Mouse (Mus musculus) liver, embryonic 14.5 days (tissue): Measurements from ENCODE around the gene Vipr2.

ENCODE experiments used
- CTCF ChIP-seq: IDR thresholded peaks from 2 replicates; pipeline ENCODE4 v1.5.1; 2016; ENCODE audit warnings: antibody characterized with exemption, low read depth, control low read depth
- EP300 ChIP-seq: IDR thresholded peaks from 2 replicates; pipeline ENCODE4 v1.6.1; 2016; ENCODE audit warnings: antibody characterized with exemption, low read depth

- TF ChIP-seq EP300, result no peak
- TF ChIP-seq CTCF, result no peak
Measured at GRCm38 (mm10) chr12:116054342-116054741, 23.2 kb upstream of the Vipr2 start.
